Mouse (Mus musculus) heart, embryonic 11.5 days (tissue): ENCODE results near the gene Olfr1305. TPM values are rescaled to one million over a fixed set of nuclear protein-coding genes. Genes with fewer than 3 reads are reported as not detected.

Experiments
- ATAC-seq: fragments of 200-750 bp; cut with Nextera tagmentation; replicated peaks from 2 replicates; pipeline ENCODE4 v1.8.0; 2017; ENCODE audit warnings: moderate library complexity; ENCODE audit not compliant: insufficient number of reproducible peaks, low FRiP score, low TSS enrichment
- H3K27ac ChIP-seq: fragments of 300-500 bp; sonication (generic); 2 replicates; pipeline ENCODE4 v1.5.1; 2014; ENCODE audit warnings: mild to moderate bottlenecking, low read depth, low read length
- H3K27me3 ChIP-seq: fragments of 300-500 bp; sonication (generic); 2 replicates; pipeline ENCODE4 v1.6.1; 2014; ENCODE audit warnings: mild to moderate bottlenecking, low read length, mixed read lengths; ENCODE audit not compliant: control insufficient read depth, insufficient read depth
- H3K36me3 ChIP-seq: fragments of 300-500 bp; sonication (generic); 2 replicates; pipeline ENCODE4 v1.6.1; 2014; ENCODE audit warnings: mild to moderate bottlenecking, low read length, moderate library complexity, mixed read lengths; ENCODE audit not compliant: control insufficient read depth, insufficient read depth
- H3K4me1 ChIP-seq: fragments of 300-500 bp; sonication (generic); 2 replicates; pipeline ENCODE4 v1.6.1; 2014; ENCODE audit warnings: low read length; ENCODE audit not compliant: control insufficient read depth, insufficient read depth
- H3K4me2 ChIP-seq: fragments of 300-500 bp; sonication (generic); 2 replicates; pipeline ENCODE4 v1.6.1; 2014; ENCODE audit warnings: mild to moderate bottlenecking, moderate library complexity
- H3K4me3 ChIP-seq: fragments of 300-500 bp; sonication (generic); 2 replicates; pipeline ENCODE4 v1.5.1; 2014; ENCODE audit warnings: low read depth, low read length
- H3K9ac ChIP-seq: fragments of 300-500 bp; sonication (generic); 2 replicates; pipeline ENCODE4 v1.6.1; 2014; ENCODE audit warnings: mild to moderate bottlenecking, low read depth, low read length, moderate library complexity
- H3K9me3 ChIP-seq: fragments of 300-500 bp; sonication (generic); replicated peaks from 2 replicates; pipeline ENCODE4 v1.6.1; 2016; ENCODE audit warnings: low read length; ENCODE audit not compliant: control insufficient read depth
- WGBS: fragments of 180-500 bp; shearing (Covaris S2); extraction: QIAGEN DNeasy Blood & Tissue Kit; methylation state at CpG from one replicate; pipeline ENCODE4 v1.1.7; 2014; ENCODE audit not compliant: insufficient replicate concordance; 5-methylcytosine and 5-hydroxymethylcytosine counted together
- polyA plus RNA-seq: library from polyadenylated mRNA; unstranded; fragments of >200 nt; fragmentation: Nextera tagmentation; extraction: Ambion mirVana; gene quantifications from 2 replicates; pipeline ENCODE4 v1.2.1, GENCODE M21; 2014

The Olfr1305 gene
- not detected in 2 replicates for polyA plus RNA-seq

- Histone ChIP-seq H3K9ac (no peak within 1 kb of the TSS), H3K27me3 (no peaks in the 10 kb centered on the region), H3K4me2 (no peak within 1 kb of the TSS), H3K36me3 (no peaks in the 10 kb centered on the region), H3K27ac (no peak within 1 kb of the TSS), H3K4me3 (no peak within 1 kb of the TSS), H3K9me3 (no peaks in the 10 kb centered on the region), H3K4me1 (no peaks in the 10 kb centered on the region)
- 80% methylated on average over 2 of the region's 2 CpGs for WGBS
- ATAC-seq = no peak
These were observed at the start of gene Olfr1305 for GRCm38 (mm10) chr2:111877049-111877448. Gene Olfr1305, minus strand, starts transcription at chr2:111877149.

GRCm38 (mm10) chr2:111916171-111916570 is 39.2 kb upstream of the Olfr1305 start, which contains the start of gene Olfr1306:
Gene Olfr1306, minus strand, starts transcription at chr2:111916271.
- ATAC-seq = no peak
- Histone ChIP-seq H3K4me3 (no peak within 1 kb of the TSS), H3K27ac (no peak within 1 kb of the TSS), H3K27me3 (no peaks in the 10 kb centered on the region), H3K9ac (no peak within 1 kb of the TSS), H3K36me3 (no peaks in the 10 kb centered on the region), H3K9me3 (no peaks in the 10 kb centered on the region), H3K4me1 (no peaks in the 10 kb centered on the region), H3K4me2 (no peak within 1 kb of the TSS)
- WGBS = 69% methylated on average over 1 of the region's 1 CpGs

- 79% methylated on average over 2 of the region's 2 CpGs for WGBS
- no peak within 1 kb of the TSS for H3K4me3 ChIP-seq
- H3K27ac ChIP-seq = no peak within 1 kb of the TSS
- H3K4me2 ChIP-seq = no peak within 1 kb of the TSS
- H3K36me3 ChIP-seq = no peaks in the 10 kb centered on the region
- H3K9me3 ChIP-seq = no peaks in the 10 kb centered on the region
- H3K9ac ChIP-seq = no peak within 1 kb of the TSS
- ATAC-seq = no peak
- H3K27me3 ChIP-seq = no peaks in the 10 kb centered on the region
- H3K4me1 ChIP-seq = no peaks in the 10 kb centered on the region
These were observed 56.7 kb downstream of the Olfr1305 start, which contains the start of gene Olfr1303 for GRCm38 (mm10) chr2:111820240-111820639. Gene Olfr1303, minus strand, starts transcription at chr2:111820340.

Other genes starting within 250 kb of the Olfr1305 start
- not detected in 2 replicates for gene Olfr1298, start 227.9 kb downstream of the Olfr1305 start, polyA plus RNA-seq
- not detected in 2 replicates for gene Olfr1299, start 215.7 kb downstream of the Olfr1305 start, polyA plus RNA-seq
- not detected in 2 replicates for gene Olfr1301, start 126.1 kb downstream of the Olfr1305 start, polyA plus RNA-seq
- not detected in 2 replicates for gene Olfr1302, start 99.7 kb downstream of the Olfr1305 start, polyA plus RNA-seq
- not detected in 2 replicates for gene Olfr1303, start 56.8 kb downstream of the Olfr1305 start, polyA plus RNA-seq
- not detected in 2 replicates for gene Olfr1306, start 39.1 kb upstream of the Olfr1305 start, polyA plus RNA-seq
- not detected in 2 replicates for gene Olfr1307, start 72.3 kb upstream of the Olfr1305 start, polyA plus RNA-seq
- not detected in 2 replicates for gene Olfr1308, start 87.8 kb upstream of the Olfr1305 start, polyA plus RNA-seq
- not detected in 2 replicates for gene Olfr1309, start 113.1 kb upstream of the Olfr1305 start, polyA plus RNA-seq
- gene Olfr1310, start 135.6 kb upstream of the Olfr1305 start, polyA plus RNA-seq = not detected in 2 replicates
- gene Olfr1311, start 147.3 kb upstream of the Olfr1305 start, polyA plus RNA-seq = not detected in 2 replicates
- gene Olfr1312, start 173.1 kb upstream of the Olfr1305 start, polyA plus RNA-seq = not detected in 2 replicates
- not detected in 2 replicates for gene Olfr1313, start 200.7 kb upstream of the Olfr1305 start, polyA plus RNA-seq
- not detected in 2 replicates for gene Olfr1314, start 219.6 kb upstream of the Olfr1305 start, polyA plus RNA-seq
- gene Olfr1315-ps1, start 238.3 kb upstream of the Olfr1305 start, polyA plus RNA-seq = not detected in 2 replicates